Mouse (Mus musculus): ENCODE data around the gene Unc93a2.
"Not testable (repeated sequence)": the region's sequence is repeated elsewhere in the genome, so short reads cannot be mapped to it uniquely, and the experiment has no call there.

GRCm38 (mm10) chr17:7388958-7389356, 3.7 kb upstream of the Unc93a2 start:
- not testable (repeated sequence) for TF ChIP-seq CTCF, POLR2A (IDR thresholded peaks at IDR 0.05; ENCODE audit: extremely low read depth, insufficient read depth, low read length)

Data from cortical plate, adult 2 months (tissue).